Mouse (Mus musculus) cerebellum, adult 2 months (tissue): ENCODE data around the gene Slc8a3. TPM values are rescaled to one million over a fixed set of nuclear protein-coding genes. Genes with fewer than 3 reads are reported as not detected.

Experiments
- DNase-seq, 2 experiments: peaks; one replicate each; pipeline ENCODE4 v3.0.0; 2021
- H3K27ac ChIP-seq: fragments of 200-500 bp; 2 replicates; pipeline ENCODE4 v1.5.1; 2012; ENCODE audit warnings: low read length, control low read depth, inconsistent platforms; ENCODE audit not compliant: insufficient read depth
- H3K27me3 ChIP-seq: fragments of 200-500 bp; 2 replicates; pipeline ENCODE4 v1.6.1; 2012; ENCODE audit warnings: inconsistent platforms, mild to moderate bottlenecking, low read length, moderate library complexity; ENCODE audit not compliant: control insufficient read depth, insufficient read depth
- H3K4me1 ChIP-seq: fragments of 200-500 bp; 2 replicates; pipeline ENCODE4 v1.6.1; 2011; ENCODE audit warnings: low read length; ENCODE audit not compliant: control insufficient read depth, insufficient read depth
- H3K4me3 ChIP-seq: fragments of 200-500 bp; replicated peaks from 2 replicates; pipeline ENCODE3; 2011; ENCODE audit warnings: mild to moderate bottlenecking, low read depth, low read length, control low read depth; ENCODE audit not compliant: insufficient read depth
- CTCF ChIP-seq: fragments of 200-500 bp; IDR thresholded peaks from 2 replicates; pipeline ENCODE4 v1.5.1; 2011; ENCODE audit warnings: low read depth, mild to moderate bottlenecking, control low read depth, low read length, moderate library complexity, borderline replicate concordance; ENCODE audit not compliant: insufficient read depth
- POLR2A ChIP-seq: fragments of 200-500 bp; IDR thresholded peaks from 2 replicates; pipeline ENCODE4 v1.6.1; 2011; ENCODE audit warnings: low read length, control low read depth, borderline replicate concordance; ENCODE audit not compliant: insufficient read depth
- WGBS: fragments of 180-500 bp; shearing (Covaris S2); methylation state at CpG from one replicate; pipeline ENCODE4 v1.1.7; 2018; 5-methylcytosine and 5-hydroxymethylcytosine counted together
- polyA plus RNA-seq: library from polyadenylated mRNA; depleted of rRNA; stranded (reverse); fragments of >200 nt; gene quantifications from 2 replicates; pipeline ENCODE4 v1.2.3, GENCODE M21; 2012

Gene Slc8a3
- polyA plus RNA-seq, 1 experiment = 24.2 TPM

GRCm38 (mm10) chr12:81235456-81236330 lies 97.3 kb downstream of the Slc8a3 start:
- Histone ChIP-seq H3K4me1 (peaks cover 19% of the 10 kb centered on the region; the same call in 1 of the 2 replicates), H3K27ac (no peak overlapping the region), H3K4me3 (no peak overlapping the region), H3K27me3 (no peaks in the 10 kb centered on the region)
- peak in 1 of 2 experiments; percentile 35 for DNase-seq
- WGBS = 72% methylated on average over 10 of the region's 10 CpGs
- TF ChIP-seq POLR2A (no peak), CTCF (no peak)

GRCm38 (mm10) chr12:81233746-81234380 lies 99.1 kb downstream of the Slc8a3 start:
- WGBS = 40% methylated on average over 1 of the region's 1 CpGs
- Histone ChIP-seq H3K27ac (no peak overlapping the region), H3K4me1 (peaks cover 19% of the 10 kb centered on the region; the same call in 1 of the 2 replicates), H3K27me3 (no peaks in the 10 kb centered on the region), H3K4me3 (no peak overlapping the region)
- peak in 1 of 2 experiments; percentile 57 for DNase-seq
- TF ChIP-seq CTCF (no peak), POLR2A (no peak)

- H3K27me3 ChIP-seq = no peaks in the 10 kb centered on the region
- TF ChIP-seq POLR2A (no peak), CTCF (no peak)
- H3K4me1 ChIP-seq = peaks cover 30% of the 10 kb centered on the region
- H3K4me3 ChIP-seq = no peak overlapping the region
- no peak overlapping the region for H3K27ac ChIP-seq
- 29% methylated on average over 5 of the region's 5 CpGs for WGBS
- peak; percentile 57 to 83 for DNase-seq
Observed at GRCm38 (mm10) chr12:81227767-81228460, 105.1 kb downstream of the Slc8a3 start.

- Histone ChIP-seq H3K4me3 (no peak overlapping the region), H3K27ac (no peak overlapping the region; the same call in 1 of the 2 replicates), H3K4me1 (peaks cover 30% of the 10 kb centered on the region), H3K27me3 (no peaks in the 10 kb centered on the region)
- 19% methylated on average over 3 of the region's 3 CpGs for WGBS
- TF ChIP-seq POLR2A (no peak), CTCF (no peak)
- DNase-seq = peak in 1 of 2 experiments; percentile 40
Observed at GRCm38 (mm10) chr12:81226590-81226989, 106.4 kb downstream of the Slc8a3 start.

- Histone ChIP-seq H3K27ac (no peak overlapping the region), H3K4me1 (peaks cover 30% of the 10 kb centered on the region), H3K4me3 (no peak overlapping the region), H3K27me3 (no peaks in the 10 kb centered on the region)
- no peak for TF ChIP-seq CTCF
- TF ChIP-seq POLR2A = no peak
- 35% methylated on average over 6 of the region's 6 CpGs for WGBS
- DNase-seq = no peak
Observed at GRCm38 (mm10) chr12:81225966-81226577, 106.9 kb downstream of the Slc8a3 start.

- TF ChIP-seq CTCF (no peak), POLR2A (no peak)
- 91% methylated on average over 2 of the region's 2 CpGs for WGBS
Observed at GRCm38 (mm10) chr12:81224843-81225242, 108.1 kb downstream of the Slc8a3 start.

GRCm38 (mm10) chr12:81223276-81223675 lies 109.7 kb downstream of the Slc8a3 start:
- Histone ChIP-seq H3K27me3 (no peaks in the 10 kb centered on the region), H3K27ac (no peak overlapping the region), H3K4me3 (no peak overlapping the region), H3K4me1 (peaks cover 28% of the 10 kb centered on the region)
- WGBS = 81% methylated on average over 2 of the region's 2 CpGs
- no peak for TF ChIP-seq CTCF
- no peak for TF ChIP-seq POLR2A
- no peak for DNase-seq

More at GRCm38 (mm10) chr12:81224843-81225242, 108.1 kb downstream of the Slc8a3 start:
- Histone ChIP-seq H3K27ac (no peak overlapping the region), H3K4me3 (no peak overlapping the region), H3K27me3 (no peaks in the 10 kb centered on the region), H3K4me1 (peaks cover 30% of the 10 kb centered on the region)
- no peak for DNase-seq
